Mouse (Mus musculus) midbrain, embryonic 11.5 days (tissue): ENCODE measurements at regions not wholly inside any gene's neighbourhood (a gene's known extent, or its start where the extent isn't known, plus 50 kb on each side); places are given as distances from the start of the nearest gene placed in this dataset.

Experiments
- ATAC-seq: fragments of 200-750 bp; cut with Nextera tagmentation; 2 replicates; pipeline ENCODE4 v1.8.0; 2017; ENCODE audit warnings: moderate TSS enrichment, moderate library complexity; ENCODE audit not compliant: low FRiP score
- DNase-seq: peaks from one replicate; pipeline ENCODE4 v3.0.0; 2015; ENCODE audit warnings: low spot score; ENCODE audit errors: missing footprints
- H3K27ac ChIP-seq: fragments of 300-500 bp; sonication (generic); 2 replicates; pipeline ENCODE4 v1.5.1; 2014; ENCODE audit warnings: low read depth, low read length
- H3K27me3 ChIP-seq: fragments of 300-500 bp; sonication (generic); 2 replicates; pipeline ENCODE4 v1.6.1; 2014; ENCODE audit warnings: mild to moderate bottlenecking, low read length, moderate library complexity, mixed read lengths; ENCODE audit not compliant: control insufficient read depth, insufficient read depth
- H3K36me3 ChIP-seq: fragments of 300-500 bp; sonication (generic); 2 replicates; pipeline ENCODE4 v1.6.1; 2014; ENCODE audit warnings: mild to moderate bottlenecking, low read length, moderate library complexity, mixed read lengths; ENCODE audit not compliant: control insufficient read depth, insufficient read depth
- H3K4me1 ChIP-seq: fragments of 300-500 bp; sonication (generic); 2 replicates; pipeline ENCODE4 v1.6.1; 2014; ENCODE audit warnings: low read length; ENCODE audit not compliant: control insufficient read depth, insufficient read depth
- H3K4me2 ChIP-seq: fragments of 300-500 bp; sonication (generic); 2 replicates; pipeline ENCODE4 v1.6.1; 2014; ENCODE audit warnings: mild to moderate bottlenecking, moderate library complexity
- H3K4me3 ChIP-seq: fragments of 300-500 bp; sonication (generic); 2 replicates; pipeline ENCODE4 v1.5.1; 2014; ENCODE audit warnings: low read depth, low read length
- H3K9ac ChIP-seq: fragments of 300-500 bp; sonication (generic); 2 replicates; pipeline ENCODE4 v1.6.1; 2014; ENCODE audit warnings: low read length
- H3K9me3 ChIP-seq: fragments of 300-500 bp; sonication (generic); 2 replicates; pipeline ENCODE4 v1.6.1; 2016; ENCODE audit warnings: low read length; ENCODE audit not compliant: control insufficient read depth
- WGBS: fragments of 180-500 bp; shearing (Covaris S2); extraction: QIAGEN DNeasy Blood & Tissue Kit; methylation state at CpG from one replicate; pipeline ENCODE4 v1.1.7; 2014; 5-methylcytosine and 5-hydroxymethylcytosine counted together

DNA sequence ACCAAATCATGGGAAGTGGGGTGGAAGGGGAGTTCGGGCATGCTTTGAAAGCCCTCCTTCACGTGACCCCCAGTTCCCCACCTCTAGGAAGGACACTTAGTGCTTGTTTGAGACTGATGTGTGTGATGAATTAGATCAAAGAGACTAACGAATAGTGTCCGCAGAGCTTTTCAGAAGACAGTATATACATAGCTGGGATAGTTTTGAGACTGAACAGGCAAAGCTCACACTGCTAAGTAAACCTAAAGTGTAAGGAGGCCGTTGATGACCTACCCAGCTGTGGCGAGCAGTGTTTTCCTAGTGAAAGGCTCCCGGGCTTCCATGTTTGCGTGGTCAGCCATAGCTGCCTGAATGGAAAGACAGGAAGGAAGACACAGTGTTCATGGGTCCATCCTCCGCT, 288.3 kb upstream of the Zfp507 start:
- H3K36me3 ChIP-seq = no peaks in the 10 kb centered on the region
- H3K9me3 ChIP-seq = no peaks in the 10 kb centered on the region
- no peak overlapping the region for H3K9ac ChIP-seq
- DNase-seq = no peak
- H3K4me1 ChIP-seq = no peaks in the 10 kb centered on the region
- no peak overlapping the region for H3K4me3 ChIP-seq
- 88% methylated on average over 9 of the region's 9 CpGs for WGBS
- ATAC-seq = no peak
- no peak overlapping the region for H3K27ac ChIP-seq
- no peaks in the 10 kb centered on the region for H3K27me3 ChIP-seq
- no peak overlapping the region for H3K4me2 ChIP-seq

DNA sequence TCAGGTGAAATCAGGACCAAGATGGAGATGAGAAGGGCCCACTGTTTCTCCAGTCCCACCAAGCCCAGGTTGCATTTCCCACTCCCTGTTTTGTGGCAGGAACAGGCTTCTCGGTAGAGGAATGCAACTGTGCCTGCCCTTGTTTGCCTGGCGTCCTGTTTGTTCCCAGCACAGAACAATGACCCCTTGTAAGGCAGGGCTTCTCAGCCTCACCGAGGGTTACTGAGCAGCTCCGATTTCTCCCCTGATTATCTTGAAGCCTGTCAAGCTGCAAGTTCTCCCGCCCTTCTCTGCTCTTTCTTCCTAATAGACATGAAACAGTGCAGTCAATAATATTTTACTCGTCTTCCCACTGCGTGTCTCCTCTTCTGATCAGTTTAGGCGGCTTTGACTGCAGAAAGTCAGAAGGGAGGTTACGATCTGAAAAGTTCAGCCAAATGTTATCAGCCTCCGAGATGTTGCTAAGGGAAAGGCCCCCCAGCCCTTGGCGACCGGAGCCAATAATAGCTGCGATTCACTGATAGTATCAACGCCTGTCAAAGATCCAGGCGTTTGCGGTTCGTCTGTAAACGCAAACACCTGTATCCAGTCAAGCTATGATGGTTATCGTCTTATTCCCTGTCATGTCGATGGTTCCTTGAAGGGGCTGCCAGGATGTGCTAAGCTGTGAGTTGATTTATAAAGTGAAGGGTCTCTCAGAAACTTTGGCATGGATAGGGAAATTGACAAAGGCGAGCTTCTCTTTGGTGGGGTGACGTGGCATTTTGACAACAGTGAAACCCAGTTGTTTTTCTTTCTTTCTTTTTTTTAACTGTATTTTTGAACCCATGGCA, 287.7 kb upstream of the Zfp507 start:
- no peak for ATAC-seq
- no peak overlapping the region for H3K27ac ChIP-seq
- WGBS = 70% methylated on average over 22 of the region's 22 CpGs

DNA sequence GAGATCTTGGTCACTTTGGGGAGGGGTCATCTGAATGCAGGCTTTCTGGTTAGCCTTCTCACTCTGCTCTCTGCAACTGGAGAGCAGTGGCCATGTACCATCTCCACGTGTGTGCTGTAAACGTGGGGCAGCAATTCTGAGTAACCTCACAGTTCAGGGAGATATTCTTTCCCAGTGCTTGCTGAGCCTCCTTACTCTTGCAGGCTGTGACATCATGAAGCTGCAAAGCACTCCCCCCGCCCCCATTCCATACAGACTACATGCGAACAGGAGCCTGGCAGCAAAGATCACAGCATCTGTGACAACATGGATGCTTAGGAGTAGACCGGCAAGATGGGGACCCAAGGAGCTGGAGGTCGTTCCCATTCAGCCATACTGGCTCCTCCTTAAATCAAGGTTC, 284.8 kb upstream of the Zfp507 start:
- Histone ChIP-seq H3K4me1 (no peaks in the 10 kb centered on the region), H3K36me3 (no peaks in the 10 kb centered on the region), H3K27ac (no peak overlapping the region), H3K4me2 (no peak overlapping the region), H3K27me3 (no peaks in the 10 kb centered on the region), H3K4me3 (no peak overlapping the region), H3K9me3 (no peaks in the 10 kb centered on the region), H3K9ac (no peak overlapping the region)
- WGBS = 88% methylated on average over 6 of the region's 6 CpGs
- DNase-seq = no peak
- ATAC-seq = no peak

More for the DNA sequence above, 287.7 kb upstream of the Zfp507 start:
- Histone ChIP-seq H3K4me1 (no peaks in the 10 kb centered on the region), H3K9me3 (no peaks in the 10 kb centered on the region), H3K4me2 (no peak overlapping the region), H3K36me3 (no peaks in the 10 kb centered on the region), H3K9ac (no peak overlapping the region), H3K27me3 (no peaks in the 10 kb centered on the region), H3K4me3 (no peak overlapping the region)
- DNase-seq = no peak

DNA sequence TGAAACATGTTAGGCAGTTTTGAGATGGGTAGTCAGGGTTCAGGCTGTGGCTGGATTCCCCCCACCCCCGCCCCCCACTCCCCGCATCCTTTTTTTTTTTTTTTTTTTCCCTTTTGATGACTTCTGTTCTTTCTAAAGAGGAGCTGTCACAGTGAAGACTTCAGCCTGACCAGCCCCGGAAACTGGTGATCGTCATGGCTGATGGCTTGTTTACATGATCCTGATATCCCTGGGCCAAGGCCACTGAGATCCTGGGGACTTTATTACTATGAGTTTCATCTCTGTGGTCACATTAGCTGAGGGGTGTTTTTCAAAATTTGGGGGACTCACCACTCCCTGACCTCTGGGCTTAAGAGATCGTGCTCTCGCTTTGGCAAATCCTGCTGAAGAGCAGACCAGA, 275.9 kb upstream of the Zfp507 start:
- Histone ChIP-seq H3K4me3 (no peak overlapping the region), H3K9ac (no peak overlapping the region), H3K27ac (no peak overlapping the region), H3K4me2 (no peak overlapping the region), H3K4me1 (peaks cover 5% of the 10 kb centered on the region), H3K27me3 (no peaks in the 10 kb centered on the region), H3K36me3 (no peaks in the 10 kb centered on the region), H3K9me3 (no peaks in the 10 kb centered on the region; the same call in 1 of the 2 replicates)
- no peak for DNase-seq
- 65% methylated on average over 5 of the region's 6 CpGs for WGBS
- no peak for ATAC-seq

DNA sequence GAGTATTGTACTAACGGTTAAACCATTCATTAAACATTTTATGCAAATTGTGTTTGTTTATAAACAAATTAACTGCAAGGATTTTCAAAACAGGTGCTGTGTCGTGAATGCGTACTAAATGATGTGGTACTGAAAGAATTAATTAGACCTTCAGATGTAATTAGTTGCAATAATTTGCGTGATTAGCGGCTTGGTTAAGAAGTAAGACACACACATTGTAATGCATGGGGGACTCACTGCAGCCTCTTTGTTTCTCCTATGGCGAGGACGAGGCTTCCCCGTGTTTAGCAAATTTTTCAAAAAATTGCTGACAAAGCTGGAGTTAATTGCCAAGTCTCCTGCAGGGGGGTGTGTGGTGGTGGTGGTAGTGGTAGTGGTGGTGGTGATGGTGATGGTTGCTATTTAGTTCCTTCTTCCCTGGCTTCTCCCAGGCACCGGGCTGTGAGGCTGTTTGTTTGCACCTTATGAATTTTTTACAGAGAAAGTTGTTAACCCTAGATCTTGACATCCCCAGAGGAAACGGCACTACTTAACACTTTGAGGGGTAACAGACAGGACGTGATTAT, 275.4 kb upstream of the Zfp507 start:
- Histone ChIP-seq H3K36me3 (no peaks in the 10 kb centered on the region), H3K27ac (no peak overlapping the region), H3K4me2 (no peak overlapping the region), H3K4me1 (peaks cover 5% of the 10 kb centered on the region), H3K9ac (no peak overlapping the region), H3K9me3 (no peaks in the 10 kb centered on the region; the same call in 1 of the 2 replicates), H3K4me3 (no peak overlapping the region), H3K27me3 (no peaks in the 10 kb centered on the region)
- WGBS = 77% methylated on average over 11 of the region's 11 CpGs
- ATAC-seq (no peak), DNase-seq (peak; percentile 87)

DNA sequence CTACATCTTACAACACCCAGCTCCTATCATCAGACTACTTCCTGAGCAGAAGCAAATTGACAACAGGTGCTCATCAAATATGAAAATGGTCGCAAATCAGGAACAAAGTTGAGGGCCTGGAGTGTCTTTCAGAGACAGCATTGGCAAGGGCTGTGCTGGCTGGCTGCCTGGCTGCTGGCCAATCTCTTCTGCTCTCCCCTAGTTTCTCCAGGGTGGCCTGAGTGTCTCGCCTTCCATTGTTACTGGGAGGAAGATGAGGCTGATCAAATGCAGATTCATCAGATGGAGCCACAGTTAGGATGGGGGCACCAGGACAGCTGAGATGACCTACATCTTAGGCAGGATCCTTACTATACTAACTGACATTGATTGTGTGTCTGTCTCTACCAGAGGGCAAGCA, 274.5 kb upstream of the Zfp507 start:
- Histone ChIP-seq H3K9me3 (no peaks in the 10 kb centered on the region; the same call in 1 of the 2 replicates), H3K4me3 (no peak overlapping the region), H3K36me3 (no peaks in the 10 kb centered on the region), H3K4me1 (peaks cover 5% of the 10 kb centered on the region), H3K9ac (no peak overlapping the region), H3K27me3 (no peaks in the 10 kb centered on the region), H3K4me2 (no peak overlapping the region), H3K27ac (no peak overlapping the region)
- DNase-seq (no peak), ATAC-seq (no peak)
- WGBS = 89% methylated on average over 2 of the region's 2 CpGs

DNA sequence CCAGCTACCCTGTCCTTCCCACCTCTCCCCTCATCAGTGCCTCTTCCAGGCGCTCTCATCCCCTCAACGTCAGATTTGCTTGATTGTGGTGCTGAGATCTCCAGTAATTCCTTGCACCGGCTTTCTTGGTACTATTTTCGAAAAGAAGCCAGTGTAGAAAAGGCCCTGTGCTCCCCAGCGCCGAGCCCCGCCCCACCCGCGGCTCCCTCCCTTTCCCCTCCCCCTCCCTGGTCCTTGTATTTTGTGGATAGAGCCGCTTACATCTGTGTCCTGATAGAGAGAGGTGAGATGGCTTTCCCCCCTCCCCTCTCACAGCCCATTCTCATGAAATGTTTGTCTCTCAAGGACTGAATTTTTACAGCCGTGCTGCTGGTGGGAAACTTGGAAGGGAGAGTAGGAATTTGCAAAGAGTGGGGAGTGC, 273.2 kb upstream of the Zfp507 start:
- peak; percentile 91 for DNase-seq
- WGBS = 2% methylated on average over 11 of the region's 11 CpGs
- peak overlapping the region; percentile 23; the same call in 1 of the 2 replicates for H3K4me2 ChIP-seq
- H3K9ac ChIP-seq = peak overlapping the region; percentile 48
- no peak overlapping the region for H3K27ac ChIP-seq
- H3K4me3 ChIP-seq = no peak overlapping the region
- H3K36me3 ChIP-seq = no peaks in the 10 kb centered on the region
- peaks cover 5% of the 10 kb centered on the region for H3K4me1 ChIP-seq
- no peaks in the 10 kb centered on the region; the same call in 1 of the 2 replicates for H3K9me3 ChIP-seq
- H3K27me3 ChIP-seq = no peaks in the 10 kb centered on the region
- ATAC-seq = peak; percentile 74

DNA sequence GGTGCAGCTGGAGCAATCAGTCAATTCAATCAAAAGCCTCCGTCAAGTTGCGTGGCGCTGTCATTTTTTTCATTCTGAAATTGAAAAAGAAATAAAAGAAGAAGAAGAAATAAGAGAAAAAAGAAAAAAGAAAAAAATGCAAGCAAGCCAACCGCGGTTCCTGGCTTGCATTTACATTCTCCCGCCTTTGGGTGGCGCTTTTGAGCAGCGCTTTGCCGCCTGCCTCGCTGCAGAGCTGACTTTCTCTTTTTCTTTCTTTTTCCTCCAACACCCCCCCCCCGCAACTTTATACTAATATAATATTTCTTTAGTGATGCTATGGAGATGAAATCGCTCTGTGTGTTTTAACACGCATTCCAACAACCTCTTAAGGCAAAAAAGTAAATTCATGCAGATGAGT, 269.0 kb upstream of the Zfp507 start:
- Histone ChIP-seq H3K27ac (no peak overlapping the region), H3K9ac (no peak overlapping the region), H3K27me3 (no peaks in the 10 kb centered on the region), H3K36me3 (no peaks in the 10 kb centered on the region), H3K4me2 (peak overlapping the region; percentile 26; the same call in 1 of the 2 replicates), H3K4me1 (peaks cover 5% of the 10 kb centered on the region), H3K9me3 (no peaks in the 10 kb centered on the region), H3K4me3 (no peak overlapping the region; the same call in 1 of the 2 replicates)
- DNase-seq = peak; percentile 92
- 10% methylated on average over 13 of the region's 13 CpGs for WGBS
- no peak for ATAC-seq

DNA sequence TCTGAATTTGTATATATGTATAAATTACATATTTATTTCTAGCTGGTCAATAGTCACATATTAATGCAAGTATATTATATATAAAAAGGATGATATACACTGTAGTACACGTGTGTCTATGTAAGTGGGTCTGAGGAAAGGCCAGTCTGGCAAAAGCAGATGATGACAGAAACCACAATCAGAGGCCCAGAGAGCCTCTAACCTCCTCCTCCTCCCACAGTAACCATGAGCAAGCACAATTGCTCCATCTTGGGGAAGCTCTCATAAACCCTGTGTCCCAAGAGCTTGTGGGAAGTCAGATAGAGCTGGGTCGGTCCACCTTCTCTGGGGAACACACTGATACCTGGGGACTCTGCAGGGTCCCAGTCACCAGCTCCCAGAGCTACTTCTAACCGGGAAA, 263.9 kb upstream of the Zfp507 start:
- Histone ChIP-seq H3K4me1 (peaks cover 4% of the 10 kb centered on the region; the same call in 1 of the 2 replicates), H3K9ac (no peak overlapping the region), H3K27me3 (no peaks in the 10 kb centered on the region), H3K4me3 (no peak overlapping the region), H3K36me3 (no peaks in the 10 kb centered on the region), H3K4me2 (no peak overlapping the region), H3K27ac (no peak overlapping the region), H3K9me3 (no peaks in the 10 kb centered on the region)
- WGBS = 68% methylated on average over 3 of the region's 3 CpGs
- DNase-seq (peak; percentile 79), ATAC-seq (no peak)
